Mouse (Mus musculus) kidney, postnatal 4 days (tissue): ENCODE measurements around the gene Rassf5.

ENCODE experiments used
- DNase-seq, 2 experiments: peaks; one replicate each; pipeline ENCODE4 v3.0.0; 2021; ENCODE audit warnings: mixed read lengths in 2 of 2

Gene Rassf5

GRCm38 (mm10) chr1:131206342-131206741 lies 38.7 kb downstream of the Rassf5 start:
- no peak for DNase-seq

DNA sequence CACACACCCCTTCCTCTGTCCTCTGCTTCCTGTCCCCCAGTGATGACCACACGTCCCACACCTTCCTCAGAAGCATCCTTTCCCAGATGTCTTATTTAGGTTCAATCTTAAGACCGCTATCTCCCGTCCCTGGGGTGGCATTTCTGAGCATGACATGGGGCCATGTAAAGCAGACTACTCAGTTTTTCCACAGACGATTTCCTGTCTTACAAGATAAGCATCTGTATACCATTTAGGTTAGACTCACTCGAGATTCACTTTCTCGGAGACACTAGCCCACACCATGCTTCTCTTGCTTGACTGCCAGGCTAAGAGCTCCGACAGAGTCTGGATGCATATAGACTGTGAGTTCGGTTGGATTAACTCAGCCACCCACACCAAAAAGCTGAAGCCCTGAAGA lies 40.6 kb downstream of the Rassf5 start:
- no peak for DNase-seq

- no peak for DNase-seq
These were observed 43.7 kb downstream of the Rassf5 start for GRCm38 (mm10) chr1:131201391-131201790.

GRCm38 (mm10) chr1:131200588-131200987 lies 44.5 kb downstream of the Rassf5 start:
- DNase-seq = no peak

DNA sequence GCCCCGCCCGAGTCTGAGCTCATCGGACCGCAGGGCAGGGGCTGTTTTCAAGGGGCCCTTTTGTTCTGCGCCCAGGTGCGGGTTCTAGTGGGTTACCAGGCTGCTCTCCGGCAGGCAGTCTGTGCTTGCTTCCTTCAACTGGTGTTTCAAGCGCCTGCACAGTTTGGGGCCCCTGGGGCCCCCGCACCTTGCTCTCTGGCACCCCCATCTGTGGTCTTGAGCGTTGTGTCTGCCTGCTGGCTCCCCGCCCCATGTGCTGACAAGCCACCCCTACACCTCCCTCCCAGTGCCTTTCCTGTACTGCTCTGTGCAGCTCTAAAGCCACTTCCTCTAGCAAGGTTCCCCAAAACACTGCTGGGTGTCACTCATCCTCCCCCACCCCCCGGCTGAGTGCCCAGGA lies 45.1 kb downstream of the Rassf5 start:
- DNase-seq = peak; percentile 26 to 50

DNA sequence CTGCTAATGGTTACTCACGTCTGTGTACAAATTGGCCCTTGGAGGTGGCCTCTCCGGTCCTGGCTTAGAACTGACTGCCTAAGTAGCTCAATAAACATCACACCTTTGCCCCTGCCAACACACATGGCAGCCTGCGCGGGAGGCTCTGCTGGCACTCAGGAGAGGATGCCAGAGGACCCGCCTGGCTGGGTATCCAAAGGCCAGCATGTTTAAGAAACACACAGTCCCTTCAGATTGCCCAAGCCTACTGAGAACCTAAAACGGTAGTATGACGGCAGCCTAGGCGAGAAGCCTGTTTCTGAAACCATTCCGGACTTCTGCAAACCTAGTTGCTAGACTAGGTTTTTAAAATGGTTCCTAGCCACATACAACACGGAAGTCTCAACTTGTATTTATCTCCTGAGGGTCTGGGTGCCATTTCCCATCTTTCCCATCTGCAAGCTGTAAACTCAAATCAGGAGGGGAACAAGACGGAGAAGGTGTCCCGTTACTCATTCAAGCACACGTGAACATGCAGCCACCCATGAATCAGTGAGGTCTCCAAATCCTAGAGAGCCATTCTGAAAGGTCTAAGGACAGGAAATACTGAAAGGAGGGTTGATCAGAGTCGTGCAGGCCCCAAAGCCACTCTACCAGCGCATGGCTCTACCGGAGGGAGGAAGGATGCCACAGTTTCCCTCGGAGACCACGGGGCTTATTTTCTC lies 45.8 kb downstream of the Rassf5 start:
- DNase-seq = no peak

GRCm38 (mm10) chr1:131198417-131198960 lies 46.6 kb downstream of the Rassf5 start:
- no peak for DNase-seq

DNA sequence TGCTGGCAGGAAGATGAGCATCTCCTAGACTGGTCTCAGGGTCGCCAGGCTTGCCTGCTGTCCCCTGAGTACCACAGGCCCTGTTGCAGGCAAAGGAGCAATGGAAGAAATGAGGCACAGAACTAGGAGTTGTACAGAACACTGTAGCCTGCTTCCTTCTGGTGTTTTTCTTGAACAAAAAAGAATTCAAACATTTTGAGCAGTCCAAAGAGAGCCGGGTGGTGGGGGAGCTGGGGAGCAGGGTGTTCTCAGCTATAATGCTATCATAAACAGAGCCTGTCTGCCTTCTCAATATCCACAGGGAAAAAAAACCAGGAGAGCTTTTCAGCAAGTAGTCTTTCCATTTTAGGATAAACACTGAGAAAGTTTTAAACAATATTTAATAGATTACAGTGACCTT lies 49.0 kb downstream of the Rassf5 start:
- DNase-seq = no peak

DNA sequence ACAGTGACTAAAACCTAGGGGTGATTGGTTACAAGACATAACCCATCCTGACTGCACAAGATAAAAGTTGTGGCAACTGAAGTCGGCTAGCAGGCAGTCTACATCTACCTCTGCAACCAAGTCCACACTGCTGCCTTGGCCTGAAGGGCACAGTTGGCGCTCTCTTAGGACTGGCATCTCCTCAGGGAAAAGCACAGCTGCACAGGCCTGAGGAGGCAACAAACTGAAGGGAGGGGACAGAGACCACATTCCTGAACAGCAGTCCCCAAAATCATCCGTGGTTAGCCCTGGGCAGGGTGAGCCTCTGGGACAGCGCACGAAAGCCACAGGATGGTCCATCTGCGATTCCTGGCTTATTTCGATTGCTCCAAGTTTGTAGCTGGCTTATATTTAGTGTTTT lies 49.4 kb downstream of the Rassf5 start:
- no peak for DNase-seq

DNA sequence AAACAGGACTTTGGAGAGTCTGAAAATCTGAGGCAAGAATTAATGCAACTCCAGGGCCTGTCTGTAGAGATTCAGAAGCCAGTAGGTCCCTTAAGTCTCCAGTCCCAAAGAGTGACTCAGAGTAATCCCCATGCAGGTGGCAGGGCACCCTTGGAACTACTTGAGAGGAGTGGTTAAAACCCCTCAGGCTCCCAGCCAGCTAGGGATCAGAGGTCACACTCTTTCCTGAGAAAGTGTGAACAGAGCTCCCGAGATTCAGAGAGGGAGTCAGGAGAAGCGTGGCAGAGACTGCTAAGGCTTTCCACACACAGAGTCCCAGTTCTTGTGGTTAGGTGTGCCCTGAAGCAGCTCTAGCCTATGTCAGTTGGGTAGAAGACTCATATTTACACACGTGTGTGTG lies 51.3 kb downstream of the Rassf5 start:
- peak; percentile 39 to 51 for DNase-seq

DNA sequence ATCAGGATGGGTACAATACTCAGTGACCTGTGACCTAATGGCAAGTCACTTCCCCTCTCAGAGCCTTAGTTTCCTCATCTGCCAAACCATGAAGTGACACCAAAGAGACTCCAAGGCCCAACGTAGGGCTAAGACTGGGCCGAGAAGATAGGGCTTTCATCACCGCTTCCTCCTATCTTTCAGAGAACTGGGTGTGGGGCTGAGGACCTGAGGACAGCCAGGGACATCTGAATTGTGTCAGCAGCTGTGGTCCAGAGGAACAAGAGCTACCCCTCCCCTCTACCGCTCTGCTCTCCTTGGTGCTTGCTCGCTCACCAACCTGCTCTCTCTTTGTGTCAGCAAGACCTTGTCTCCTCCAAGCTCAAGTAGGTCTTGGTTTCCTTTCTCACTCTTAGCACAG lies 56.4 kb downstream of the Rassf5 start:
- no peak for DNase-seq

DNA sequence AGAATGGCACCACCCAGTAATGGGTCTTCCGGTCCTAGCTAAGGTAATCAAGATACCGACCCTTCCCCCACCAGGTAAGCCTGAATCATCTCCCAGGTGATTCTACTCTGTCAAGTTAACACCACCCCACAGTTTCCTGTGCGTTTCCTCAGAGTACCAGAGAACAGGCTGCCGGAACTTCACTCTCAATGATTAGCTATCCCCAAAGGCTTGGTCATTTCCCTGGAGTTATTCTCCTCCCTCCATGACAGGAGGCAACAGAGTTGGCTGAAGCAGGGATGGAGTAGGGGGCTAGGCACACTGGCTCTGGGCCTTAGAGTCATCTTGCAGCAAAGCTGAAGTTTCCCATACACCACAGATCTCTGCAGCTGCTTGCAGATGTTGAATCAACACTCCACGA lies 57.2 kb downstream of the Rassf5 start:
- no peak for DNase-seq

DNA sequence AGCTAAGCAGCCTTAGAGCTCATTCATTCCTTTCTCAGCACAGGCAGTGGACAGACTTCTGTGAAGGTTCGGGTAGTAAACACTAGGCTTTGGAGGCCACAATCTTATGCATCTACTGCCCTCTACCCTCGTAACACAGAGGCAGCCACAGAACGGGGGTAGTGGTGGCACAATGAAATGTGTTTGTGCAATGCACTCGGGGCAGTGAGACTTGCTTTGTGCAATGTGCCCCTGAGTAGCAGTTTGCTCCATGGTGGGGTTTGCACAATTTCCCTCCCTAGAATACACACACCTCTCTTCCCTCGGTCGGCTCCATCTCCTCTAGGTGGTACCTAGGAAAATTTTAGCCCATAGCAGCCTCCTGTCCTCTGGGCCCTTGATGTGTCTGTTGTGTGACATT lies 58.1 kb downstream of the Rassf5 start:
- no peak for DNase-seq

DNA sequence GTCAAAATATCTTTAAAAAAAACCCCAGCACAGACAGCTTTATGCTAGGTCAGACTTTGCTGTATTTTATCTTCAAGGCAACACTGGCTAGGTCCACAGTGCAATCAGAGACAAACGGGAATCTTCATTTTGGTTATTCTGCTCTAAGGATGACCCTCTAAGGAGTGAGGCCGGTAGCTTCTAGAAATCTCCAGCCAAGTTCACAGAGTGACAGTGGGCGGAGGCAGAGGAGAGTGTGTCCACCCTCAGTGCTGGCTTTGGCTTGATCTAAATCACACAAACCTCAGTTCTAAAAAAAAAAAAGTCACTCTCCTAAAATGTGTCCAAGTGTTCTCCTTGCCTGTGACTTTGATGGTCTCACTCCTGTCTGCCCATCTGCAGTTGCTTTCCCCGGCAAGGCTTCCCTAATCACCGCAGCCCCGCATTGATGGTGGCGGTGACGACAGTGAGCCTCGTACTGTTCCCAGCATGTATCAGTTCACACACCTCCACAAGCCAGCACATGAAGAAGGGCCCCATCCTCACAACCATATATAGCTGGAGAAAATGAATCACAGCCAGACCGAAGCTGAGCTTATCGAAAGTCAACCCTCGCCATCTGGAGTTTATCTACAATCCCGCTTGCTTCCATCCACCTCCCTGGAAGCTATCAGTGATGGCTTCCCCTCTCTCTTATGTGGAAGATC lies 59.1 kb downstream of the Rassf5 start:
- DNase-seq = no peak

DNA sequence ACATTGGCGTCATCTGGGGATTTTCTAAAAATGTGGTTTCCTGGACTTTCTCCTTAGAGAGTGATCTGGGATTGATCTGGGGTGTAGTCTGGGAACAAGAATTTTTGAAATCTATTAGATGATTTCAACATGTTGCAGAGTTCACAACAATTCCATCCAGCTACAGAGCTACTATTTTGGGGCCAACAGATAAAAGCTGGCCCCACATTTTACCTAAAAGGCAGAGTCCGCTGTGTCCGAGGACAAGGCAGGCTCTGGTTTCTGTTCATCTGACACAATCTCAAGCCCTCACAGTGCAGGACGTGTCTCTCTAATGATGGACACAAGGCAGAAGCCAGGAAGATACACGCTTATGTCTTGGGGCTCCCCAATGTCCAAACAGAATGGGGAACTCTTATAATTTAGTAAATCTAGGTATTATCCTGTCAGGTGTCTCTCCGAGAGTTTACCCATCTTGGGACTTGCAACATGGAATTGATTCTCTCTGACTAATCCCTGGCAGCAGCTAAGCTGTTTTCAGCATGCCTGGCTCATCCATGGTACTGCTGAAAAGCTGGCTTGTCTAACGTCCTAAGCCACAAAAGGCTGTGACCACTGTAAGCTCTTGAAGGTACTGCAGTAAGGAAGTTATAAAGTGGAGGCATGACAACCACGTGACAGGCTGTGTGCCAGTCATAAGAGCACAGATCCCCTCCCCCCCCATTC lies 60.0 kb downstream of the Rassf5 start:
- no peak for DNase-seq

DNA sequence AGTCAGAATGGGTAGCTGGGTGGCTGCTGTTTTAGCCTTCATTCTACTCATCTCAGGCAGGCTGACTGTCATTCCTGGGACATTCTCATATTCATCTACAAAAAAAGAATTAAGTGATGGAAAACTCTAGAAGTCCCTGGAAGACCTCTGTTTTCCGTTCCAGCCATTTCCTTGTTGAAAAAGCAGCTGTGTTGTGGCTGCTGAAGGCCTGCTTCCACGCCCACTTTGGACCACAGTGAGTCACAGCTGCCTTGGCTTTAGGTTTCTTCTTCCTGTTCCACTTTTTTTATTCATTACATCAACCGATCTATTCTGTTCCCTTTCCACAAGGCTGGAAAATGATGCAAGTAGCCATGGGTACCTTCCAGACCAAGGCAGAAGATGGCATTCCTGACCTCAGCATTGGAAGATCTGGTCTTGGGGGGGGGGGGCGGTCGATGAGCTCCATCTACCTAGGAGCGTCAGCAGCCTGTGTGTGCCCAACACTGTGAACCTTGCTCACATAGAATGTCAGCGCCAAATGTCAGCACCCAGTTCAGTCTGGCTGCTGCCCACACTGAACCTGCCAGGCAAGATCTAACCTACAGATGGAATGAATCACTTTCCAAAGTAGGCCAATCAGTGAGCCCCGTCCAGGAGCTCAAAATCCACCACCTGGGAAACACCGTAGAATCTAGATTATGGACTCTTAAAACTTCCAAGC lies 60.7 kb downstream of the Rassf5 start:
- peak; percentile 47 to 65 for DNase-seq

GRCm38 (mm10) chr1:131183201-131183600 lies 61.9 kb downstream of the Rassf5 start:
- DNase-seq = no peak

GRCm38 (mm10) chr1:131181642-131182527 lies 63.2 kb downstream of the Rassf5 start:
- DNase-seq = peak; percentile 88 to 89

- no peak for DNase-seq
These were observed 64.7 kb downstream of the Rassf5 start for GRCm38 (mm10) chr1:131180386-131180785.

DNA sequence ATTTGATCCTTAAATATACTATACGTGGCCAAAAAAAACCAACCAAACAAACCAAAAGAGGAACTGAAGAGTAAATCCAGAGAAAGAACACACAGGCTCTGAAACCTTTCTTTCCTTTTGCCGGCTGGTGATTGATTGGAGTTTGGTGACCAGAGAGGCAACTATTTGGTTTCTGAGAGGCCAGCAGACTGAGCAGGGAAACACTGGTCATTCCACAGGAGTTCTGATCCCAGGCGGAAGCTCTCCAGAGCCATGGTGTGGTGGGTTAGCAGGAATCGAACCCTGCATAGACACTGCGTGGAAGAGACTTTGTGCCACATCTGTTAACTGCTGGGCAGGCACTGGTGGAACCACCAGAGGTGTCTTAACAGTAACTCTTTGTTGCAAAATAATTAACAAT lies 67.0 kb downstream of the Rassf5 start:
- DNase-seq = no peak

DNA sequence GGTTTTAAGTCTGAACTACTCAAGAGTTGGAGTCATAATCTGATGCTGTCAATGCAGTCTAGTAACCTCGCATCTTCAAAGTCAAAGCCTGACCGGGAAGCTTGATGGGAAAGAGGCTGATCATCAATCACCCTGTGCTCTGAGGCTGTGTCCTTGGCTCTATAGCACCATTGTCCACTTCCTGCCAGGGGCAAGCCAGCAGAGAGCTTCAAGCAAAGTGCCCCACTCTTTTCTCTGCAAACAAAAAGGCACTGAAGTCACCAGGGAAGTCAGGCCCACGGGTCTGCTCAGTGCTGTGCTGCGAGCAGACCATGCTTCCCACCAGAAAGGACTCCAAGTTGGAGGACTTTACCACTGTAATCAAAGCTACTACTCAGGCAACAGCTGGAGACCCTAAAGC lies 67.8 kb downstream of the Rassf5 start:
- no peak for DNase-seq

- DNase-seq = no peak
These were observed 69.2 kb downstream of the Rassf5 start for GRCm38 (mm10) chr1:131175819-131176218.
